Mouse (Mus musculus): ENCODE measurements at regions not wholly inside any gene's neighbourhood (a gene's known extent, or its start where the extent isn't known, plus 50 kb on each side); places are given as distances from the start of the nearest gene placed in this dataset.

DNA sequence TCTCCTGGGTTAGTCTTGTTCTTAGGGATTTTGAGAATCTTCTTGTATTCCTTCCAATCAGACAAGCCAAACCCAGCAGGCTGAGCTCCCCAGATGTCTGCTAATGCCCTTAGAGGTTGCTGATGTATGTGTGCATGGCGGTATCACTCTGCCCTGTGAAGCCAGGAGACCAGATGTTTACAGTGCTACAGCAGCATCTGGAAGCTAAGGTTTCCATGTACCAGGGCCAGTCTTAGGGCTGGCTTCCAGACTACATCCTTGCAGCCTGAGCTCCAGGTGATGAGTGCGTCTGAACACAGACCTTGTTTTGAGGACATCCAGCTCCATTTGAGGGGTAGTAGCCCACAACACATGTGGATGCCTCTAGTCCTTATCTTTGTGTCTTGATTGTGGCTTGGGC lies 241.7 kb downstream of the Ttc32 start:
- no peak for DNase-seq (ENCODE audit: low read depth)

GRCm38 (mm10) chr12:9274181-9274580 lies 244.4 kb downstream of the Ttc32 start:
- no peak for DNase-seq (ENCODE audit: low read depth)

DNA sequence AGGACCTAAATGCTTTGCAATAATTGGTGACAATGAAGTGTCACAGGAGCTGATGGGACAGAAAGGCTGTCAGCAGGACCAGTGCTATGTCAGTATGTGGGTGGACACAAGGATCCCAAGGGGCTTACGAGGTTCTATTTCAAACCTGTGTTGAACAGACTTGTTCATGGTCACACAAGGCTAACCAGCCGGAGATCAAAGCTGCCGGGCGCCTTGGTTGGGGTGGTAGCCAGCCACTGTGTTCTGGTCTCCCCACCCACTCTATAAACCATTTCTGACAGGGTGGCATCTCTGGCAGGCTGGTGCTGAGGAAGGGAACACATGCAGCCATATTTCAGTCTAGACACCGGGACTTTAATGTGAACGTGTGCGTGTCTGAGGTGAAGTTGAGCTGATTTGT lies 245.9 kb downstream of the Ttc32 start:
- DNase-seq (ENCODE audit: low read depth) = no peak

- no peak for DNase-seq (ENCODE audit: low read depth)
These were observed 248.9 kb downstream of the Ttc32 start for GRCm38 (mm10) chr12:9278735-9279134.

DNA sequence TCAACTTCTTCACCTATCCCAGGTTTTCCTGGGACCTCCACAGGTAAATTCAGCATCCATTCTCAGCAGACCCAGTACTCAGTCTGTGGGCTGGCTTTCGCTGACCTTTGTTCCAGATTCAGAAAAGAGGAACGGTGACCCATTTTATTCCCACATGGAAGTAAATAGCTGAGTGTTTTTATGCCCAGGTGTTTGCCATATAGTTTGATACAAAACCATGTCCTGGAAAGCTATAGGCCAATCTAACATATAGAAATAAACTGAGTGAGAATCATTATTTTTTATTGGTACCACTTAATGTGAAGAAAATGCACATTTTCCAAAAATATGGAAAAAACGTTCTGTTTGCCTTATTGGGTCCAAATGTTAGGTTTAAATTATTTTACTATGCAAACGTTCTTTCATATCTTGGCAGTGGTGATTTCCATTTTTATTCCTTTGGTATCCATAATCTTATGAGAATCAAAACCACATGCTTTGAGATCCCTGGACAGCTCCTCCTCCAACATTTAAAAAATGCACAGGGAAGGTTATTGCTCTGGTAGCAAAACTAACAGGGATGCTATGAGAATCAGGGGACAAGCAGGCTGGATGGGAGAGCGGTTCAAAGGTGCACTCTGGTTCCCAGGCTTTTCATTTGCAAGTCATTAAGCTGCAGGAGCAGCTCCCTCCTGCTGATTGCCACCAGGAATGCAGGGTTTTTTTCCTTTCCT lies 250.3 kb downstream of the Ttc32 start:
- no peak for DNase-seq (ENCODE audit: low read depth)

GRCm38 (mm10) chr12:9287271-9287670 lies 257.5 kb downstream of the Ttc32 start:
- no peak for DNase-seq (ENCODE audit: low read depth)

DNA sequence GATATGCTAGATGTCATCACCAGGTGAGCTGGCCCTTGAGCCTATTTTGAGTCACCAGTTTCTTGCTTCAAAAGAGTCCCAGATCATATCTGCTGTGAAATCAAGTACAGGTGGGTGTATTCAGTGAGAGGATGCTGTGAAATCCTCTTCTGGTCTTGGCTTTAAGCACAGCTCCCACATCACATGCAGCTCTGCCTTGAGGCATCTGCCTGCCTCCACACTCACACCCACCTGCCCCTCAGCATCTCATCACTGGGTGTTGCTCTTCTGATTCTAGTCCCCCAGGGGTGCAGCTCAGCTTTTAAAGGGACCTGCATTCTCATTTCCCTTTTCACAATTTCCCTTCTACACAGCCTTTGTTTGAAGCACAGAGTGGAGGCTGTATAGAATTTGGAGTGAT lies 262.9 kb downstream of the Ttc32 start:
- DNase-seq (ENCODE audit: low read depth) = no peak

- no peak for DNase-seq (ENCODE audit: low read depth)
These were observed 265.4 kb downstream of the Ttc32 start for GRCm38 (mm10) chr12:9295211-9295610.

DNA sequence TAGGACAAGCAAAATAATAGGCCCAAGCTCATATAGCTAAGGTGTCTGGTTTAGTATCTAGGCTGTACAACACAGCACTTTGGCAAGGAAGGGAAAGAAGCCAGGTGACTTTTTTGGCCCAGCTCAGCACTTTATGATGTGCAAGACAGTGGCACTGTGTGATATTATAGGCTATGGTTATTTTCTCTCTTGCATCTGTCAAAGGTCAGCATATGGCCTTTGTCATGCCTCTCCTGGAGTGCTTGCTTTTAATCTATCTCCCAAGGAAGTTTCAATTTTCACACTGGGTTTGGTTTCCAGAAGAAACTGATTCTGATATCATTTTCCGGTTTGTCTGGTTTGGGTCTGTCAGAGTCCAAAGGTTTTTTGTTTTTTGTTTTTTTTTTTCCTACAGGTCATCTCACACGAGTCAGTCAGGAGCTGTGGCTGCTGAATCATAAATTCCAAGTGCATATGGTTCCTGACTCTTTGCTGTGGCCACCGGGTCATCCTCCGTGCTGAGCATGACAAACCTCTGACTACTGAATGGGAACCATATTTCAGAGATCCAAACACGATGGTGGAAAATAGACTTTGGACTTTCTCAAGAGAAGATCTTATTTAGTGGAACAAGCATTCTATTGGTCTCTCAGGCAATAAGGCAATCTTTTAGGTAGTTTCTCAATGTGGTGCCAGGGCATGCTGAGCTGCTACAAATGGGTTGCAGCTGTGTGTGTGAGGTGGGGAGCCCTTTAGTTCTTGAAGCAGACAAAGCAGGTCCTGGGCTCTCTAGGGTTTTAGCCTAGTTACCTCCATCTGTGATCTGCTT lies 269.3 kb downstream of the Ttc32 start:
- no peak for DNase-seq (ENCODE audit: low read depth)

- no peak for DNase-seq (ENCODE audit: low read depth)
These were observed 265.8 kb upstream of the Osr1 start for GRCm38 (mm10) chr12:9304146-9304545.

DNA sequence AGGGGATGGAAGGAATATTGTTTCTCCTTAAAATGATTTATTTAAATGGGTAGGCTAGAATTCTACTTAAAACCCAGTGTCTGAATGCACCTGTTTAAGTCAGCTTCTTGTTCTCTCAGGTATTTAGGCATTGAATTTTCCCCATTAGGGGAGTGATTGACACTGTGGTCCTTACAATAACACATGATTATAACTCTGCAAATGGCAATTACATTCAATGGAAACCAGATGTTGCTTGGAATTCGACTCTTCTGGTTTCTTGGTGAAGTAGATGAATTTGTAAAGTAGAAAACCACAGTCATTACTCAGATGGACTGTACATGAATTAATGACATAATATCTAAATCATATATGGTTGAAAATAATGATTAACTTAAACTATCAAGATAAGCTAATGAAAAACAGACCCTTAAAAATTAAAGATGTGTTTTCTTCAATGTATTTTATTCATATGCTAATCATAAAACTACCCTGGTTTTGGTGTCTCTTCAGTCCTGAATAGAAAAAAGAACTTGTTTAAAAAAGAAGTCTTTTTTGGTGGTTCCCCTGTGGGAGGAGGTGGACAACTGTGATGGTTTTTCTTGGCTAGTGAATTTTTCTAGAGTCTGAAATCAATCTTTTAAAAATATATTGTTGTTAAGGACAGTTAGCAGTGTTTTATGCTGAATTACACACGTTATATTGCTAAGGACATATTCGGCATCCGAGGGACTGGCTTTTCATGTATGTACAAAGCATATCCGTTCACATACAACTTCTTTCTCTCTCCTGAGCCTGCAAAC lies 231.8 kb upstream of the Osr1 start:
- DNase-seq (ENCODE audit: low read depth) = no peak

GRCm38 (mm10) chr12:9338801-9339231 lies 231.1 kb upstream of the Osr1 start:
- no peak for DNase-seq (ENCODE audit: low read depth)

DNA sequence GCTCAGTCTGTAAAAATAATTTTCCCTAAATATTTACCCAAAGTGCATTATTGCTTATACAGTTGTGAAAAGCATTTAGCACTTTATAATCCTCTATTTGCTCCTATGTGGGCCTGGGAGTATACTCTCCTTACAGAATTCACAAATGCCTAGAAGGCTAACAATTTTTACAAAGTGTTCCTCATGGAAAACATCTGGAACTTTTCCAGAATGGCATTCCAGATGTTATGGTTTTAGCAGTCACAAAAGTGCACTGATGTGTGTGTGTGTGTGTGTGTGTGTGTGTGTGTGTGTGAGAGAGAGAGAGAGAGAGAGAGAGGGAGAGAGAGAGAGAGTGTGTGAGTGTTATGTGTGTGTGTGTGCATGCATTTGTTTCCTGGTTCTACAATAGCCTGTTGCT lies 229.1 kb upstream of the Osr1 start:
- no peak for DNase-seq (ENCODE audit: low read depth)

GRCm38 (mm10) chr12:9345359-9345758 lies 224.6 kb upstream of the Osr1 start:
- no peak for DNase-seq (ENCODE audit: low read depth)

GRCm38 (mm10) chr12:9355512-9355911 lies 214.4 kb upstream of the Osr1 start:
- DNase-seq (ENCODE audit: low read depth) = no peak

- no peak for DNase-seq (ENCODE audit: low read depth)
These were observed 212.1 kb upstream of the Osr1 start for GRCm38 (mm10) chr12:9357856-9358255.

DNA sequence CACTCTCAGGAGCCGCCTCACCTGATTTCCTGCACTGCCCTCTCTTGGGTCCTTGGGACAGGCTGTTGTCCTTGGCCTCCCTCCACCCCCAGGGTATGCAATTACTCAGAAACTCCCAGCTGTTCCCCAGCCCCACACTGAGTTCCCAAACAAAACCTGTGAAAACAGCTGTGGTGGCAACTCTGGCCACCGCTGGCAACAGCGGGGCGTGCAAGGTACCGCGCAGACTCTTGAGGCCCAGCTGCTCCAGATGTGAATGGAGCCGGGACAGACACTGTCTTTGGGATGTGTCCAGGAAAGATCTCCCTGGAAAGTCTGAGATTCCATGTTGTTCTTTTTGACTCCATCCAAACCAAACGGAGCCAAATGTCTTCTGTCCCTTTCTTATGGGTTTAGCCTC lies 211.0 kb upstream of the Osr1 start:
- no peak for DNase-seq (ENCODE audit: low read depth)

GRCm38 (mm10) chr12:9365931-9366330 lies 204.0 kb upstream of the Osr1 start:
- DNase-seq (ENCODE audit: low read depth) = no peak

GRCm38 (mm10) chr12:9368682-9369081 lies 201.2 kb upstream of the Osr1 start:
- DNase-seq (ENCODE audit: low read depth) = no peak

DNA sequence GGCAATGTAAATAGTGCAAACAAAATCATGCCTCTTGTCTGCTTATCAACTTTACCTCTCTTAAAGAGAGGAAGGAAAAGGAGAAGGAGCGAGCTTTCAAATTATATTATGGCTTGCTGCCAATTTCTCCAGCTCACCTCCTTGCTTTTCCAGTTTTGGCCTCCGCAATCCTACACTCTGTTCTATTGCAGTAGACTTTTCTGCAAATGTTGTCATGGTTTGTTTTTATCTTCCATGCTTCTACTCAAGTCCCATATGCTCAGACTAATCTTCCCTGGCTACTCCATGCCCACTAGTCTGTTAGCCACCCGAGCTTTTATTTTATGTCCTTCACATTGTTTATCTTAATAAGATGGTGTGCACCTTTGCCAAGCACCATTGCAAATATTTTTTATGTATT lies 168.0 kb upstream of the Osr1 start:
- no peak for DNase-seq (ENCODE audit: low read depth)

GRCm38 (mm10) chr12:9404981-9405380 lies 164.9 kb upstream of the Osr1 start:
- no peak for DNase-seq (ENCODE audit: low read depth)

- no peak for DNase-seq (ENCODE audit: low read depth)
These were observed 150.6 kb upstream of the Osr1 start for GRCm38 (mm10) chr12:9419311-9419710.

- no peak for DNase-seq (ENCODE audit: low read depth)
These were observed 139.3 kb upstream of the Osr1 start for GRCm38 (mm10) chr12:9430656-9431055.

Data from c-Kit-positive CD71-negative TER-119-negative erythroid progenitor cells, embryonic 14.5 days (primary cell).